Mouse (Mus musculus): ENCODE measurements around the gene B4galt1. TPM values are rescaled to one million over a fixed set of nuclear protein-coding genes. Genes with fewer than 3 reads are reported as not detected.
A peak's percentile ranks its signal among the peaks of the same experiment; 100 is the strongest.

Gene B4galt1
- polyA plus RNA-seq, 1 experiment from 2014 or later: 14.0 TPM

- no peaks in the 10 kb centered on the region for H3K9me3 ChIP-seq
- peaks cover 11% of the 10 kb centered on the region for H3K4me1 ChIP-seq
- H3K9ac ChIP-seq: no peak overlapping the region
- no peak overlapping the region for H3K27ac ChIP-seq
- ATAC-seq (ENCODE audit: low FRiP score): no peak
- peaks cover 4% of the 10 kb centered on the region; the same call in 1 of the 2 replicates for H3K27me3 ChIP-seq
- 86% methylated on average over 6 of the region's 6 CpGs for WGBS
- H3K4me2 ChIP-seq: no peak overlapping the region
- no peaks in the 10 kb centered on the region for H3K36me3 ChIP-seq (replicated peaks)
- H3K4me3 ChIP-seq (replicated peaks): no peak overlapping the region
These were observed 75.1 kb downstream of the B4galt1 start for GRCm38 (mm10) chr4:40778656-40779055.

GRCm38 (mm10) chr4:40777116-40777515 is 76.7 kb downstream of the B4galt1 start:
- Histone ChIP-seq H3K4me1 (peaks cover 11% of the 10 kb centered on the region), H3K36me3 (replicated peaks) (no peaks in the 10 kb centered on the region), H3K9me3 (no peaks in the 10 kb centered on the region), H3K4me3 (replicated peaks) (no peak overlapping the region), H3K27me3 (peaks cover 4% of the 10 kb centered on the region; the same call in 1 of the 2 replicates), H3K27ac (no peak overlapping the region), H3K4me2 (no peak overlapping the region), H3K9ac (no peak overlapping the region)
- 45% methylated on average over 2 of the region's 2 CpGs for WGBS
- ATAC-seq (ENCODE audit: low FRiP score): no peak

GRCm38 (mm10) chr4:40776416-40776815 is 77.4 kb downstream of the B4galt1 start:
- WGBS: 83% methylated on average over 4 of the region's 4 CpGs
- Histone ChIP-seq H3K27me3 (peaks cover 4% of the 10 kb centered on the region; the same call in 1 of the 2 replicates), H3K9ac (no peak overlapping the region), H3K27ac (no peak overlapping the region), H3K4me2 (no peak overlapping the region), H3K4me3 (replicated peaks) (no peak overlapping the region), H3K4me1 (peaks cover 11% of the 10 kb centered on the region), H3K36me3 (replicated peaks) (no peaks in the 10 kb centered on the region), H3K9me3 (no peaks in the 10 kb centered on the region)
- no peak for ATAC-seq (ENCODE audit: low FRiP score)

GRCm38 (mm10) chr4:40774279-40775259 is 79.2 kb downstream of the B4galt1 start:
- no peak overlapping the region for H3K27ac ChIP-seq
- peak; percentile 37; the same call in 1 of the 2 replicates for ATAC-seq (ENCODE audit: low FRiP score)
- peaks cover 4% of the 10 kb centered on the region; the same call in 1 of the 2 replicates for H3K27me3 ChIP-seq
- H3K9ac ChIP-seq: no peak overlapping the region
- WGBS: 29% methylated on average over 12 of the region's 12 CpGs
- peaks cover 11% of the 10 kb centered on the region for H3K4me1 ChIP-seq
- H3K4me2 ChIP-seq: peak overlapping the region; percentile 31
- H3K36me3 ChIP-seq (replicated peaks): no peaks in the 10 kb centered on the region
- H3K4me3 ChIP-seq (replicated peaks): no peak overlapping the region
- H3K9me3 ChIP-seq: no peaks in the 10 kb centered on the region

GRCm38 (mm10) chr4:40759876-40760275 is 93.9 kb downstream of the B4galt1 start:
- Histone ChIP-seq H3K4me3 (replicated peaks) (no peak overlapping the region), H3K27me3 (peaks cover 22% of the 10 kb centered on the region), H3K36me3 (replicated peaks) (peaks cover 10% of the 10 kb centered on the region), H3K9ac (no peak overlapping the region), H3K27ac (no peak overlapping the region), H3K9me3 (no peaks in the 10 kb centered on the region), H3K4me1 (peaks cover 6% of the 10 kb centered on the region), H3K4me2 (no peak overlapping the region)
- no peak for ATAC-seq (ENCODE audit: low FRiP score)
- 65% methylated on average over 5 of the region's 5 CpGs for WGBS

- peaks cover 30% of the 10 kb centered on the region for H3K36me3 ChIP-seq (replicated peaks)
- peak within 1 kb of the TSS; percentile 79 for H3K4me2 ChIP-seq
- WGBS: under 1% methylated on average over 40 of the region's 40 CpGs
- no peaks in the 10 kb centered on the region for H3K9me3 ChIP-seq
- ATAC-seq (ENCODE audit: low FRiP score): peak; percentile 99
- H3K9ac ChIP-seq: peak within 1 kb of the TSS; percentile 86
- peak within 1 kb of the TSS; percentile 46; the same call in 1 of the 2 replicates for H3K27ac ChIP-seq
- peak within 1 kb of the TSS; percentile 97 for H3K4me3 ChIP-seq (replicated peaks)
- H3K4me1 ChIP-seq: peaks cover 6% of the 10 kb centered on the region
- peaks cover 17% of the 10 kb centered on the region for H3K27me3 ChIP-seq
These were observed 95.9 kb downstream of the B4galt1 start, which contains the start of gene Smu1 for GRCm38 (mm10) chr4:40757780-40758420. Gene Smu1, minus strand, starts transcription at chr4:40757923.

GRCm38 (mm10) chr4:40757157-40757779 is 96.5 kb downstream of the B4galt1 start:
- H3K27me3 ChIP-seq: peaks cover 17% of the 10 kb centered on the region
- peak overlapping the region; percentile 46; the same call in 1 of the 2 replicates for H3K27ac ChIP-seq
- H3K4me3 ChIP-seq (replicated peaks): peak overlapping the region; percentile 97
- H3K9me3 ChIP-seq: no peaks in the 10 kb centered on the region
- peak overlapping the region; percentile 79 for H3K4me2 ChIP-seq
- peaks cover 6% of the 10 kb centered on the region for H3K4me1 ChIP-seq
- 1% methylated on average over 31 of the region's 39 CpGs for WGBS
- H3K9ac ChIP-seq: peak overlapping the region; percentile 86
- peak; percentile 74 for ATAC-seq (ENCODE audit: low FRiP score)
- peaks cover 35% of the 10 kb centered on the region for H3K36me3 ChIP-seq (replicated peaks)

Small RNA genes lying within 50 kb of the gene (microRNA-seq; reads per million reads assigned to microRNA genes)
- not detected for gene Gm24112
- gene Gm25931: not detected
- not detected for gene Mir5123

Other genes starting within 250 kb of the B4galt1 start
- gene Aptx, start 150.8 kb downstream of the B4galt1 start, polyA plus RNA-seq (2016; fragmentation: Nextera tagmentation; extraction: Ambion mirVana): 46.9 and 47.3 TPM in 2 replicates
- gene Dnaja1, start 131.9 kb downstream of the B4galt1 start, polyA plus RNA-seq (2016; fragmentation: Nextera tagmentation; extraction: Ambion mirVana): 669 and 704 TPM in 2 replicates
- gene Smu1, start 96.1 kb downstream of the B4galt1 start, polyA plus RNA-seq (2016; fragmentation: Nextera tagmentation; extraction: Ambion mirVana): 155 and 157 TPM in 2 replicates
- not detected in 2 replicates for gene Spink4, start 66.0 kb upstream of the B4galt1 start, polyA plus RNA-seq (2016; fragmentation: Nextera tagmentation; extraction: Ambion mirVana)
- 215 and 229 TPM in 2 replicates for gene Bag1, start 94.3 kb upstream of the B4galt1 start, polyA plus RNA-seq (2016; fragmentation: Nextera tagmentation; extraction: Ambion mirVana)
- gene Chmp5, start 94.4 kb upstream of the B4galt1 start, polyA plus RNA-seq (2016; fragmentation: Nextera tagmentation; extraction: Ambion mirVana): 143 and 146 TPM in 2 replicates
- 104 and 109 TPM in 2 replicates for gene Nfx1, start 116.9 kb upstream of the B4galt1 start, polyA plus RNA-seq (2016; fragmentation: Nextera tagmentation; extraction: Ambion mirVana)
- not detected in 2 replicates for gene Aqp7, start 194.1 kb upstream of the B4galt1 start, polyA plus RNA-seq (2016; fragmentation: Nextera tagmentation; extraction: Ambion mirVana)
- gene Aqp3, start 244.2 kb upstream of the B4galt1 start, polyA plus RNA-seq (2016; fragmentation: Nextera tagmentation; extraction: Ambion mirVana): 1.3 and 2.4 TPM in 2 replicates